Mouse (Mus musculus) limb, embryonic 10.5 days (tissue): ENCODE data around the gene Rbms3. TPM values are rescaled to one million over a fixed set of nuclear protein-coding genes. Genes with fewer than 3 reads are reported as not detected.
A peak's percentile ranks its signal among the peaks of the same experiment; 100 is the strongest.

Experiments
- DNase-seq: peaks from one replicate; pipeline ENCODE4 v3.0.0-alpha.2; 2017; ENCODE audit warnings: low spot score
- H3K27ac ChIP-seq: fragments of 300-500 bp; sonication (generic); 2 replicates; pipeline ENCODE4 v1.5.1; 2016; ENCODE audit warnings: mild to moderate bottlenecking
- H3K27me3 ChIP-seq: fragments of 300-500 bp; sonication (generic); 2 replicates; pipeline ENCODE4 v1.6.1; 2016; ENCODE audit warnings: low read depth, mild to moderate bottlenecking; ENCODE audit not compliant: poor library complexity, severe bottlenecking
- H3K36me3 ChIP-seq: fragments of 300-500 bp; sonication (generic); 2 replicates; pipeline ENCODE4 v1.6.1; 2016; ENCODE audit warnings: mild to moderate bottlenecking, moderate library complexity
- H3K4me1 ChIP-seq: fragments of 300-500 bp; sonication (generic); 2 replicates; pipeline ENCODE4 v1.6.1; 2016
- H3K4me3 ChIP-seq: fragments of 300-500 bp; sonication (generic); 2 replicates; pipeline ENCODE4 v1.5.1; 2016; ENCODE audit warnings: mild to moderate bottlenecking, moderate library complexity
- H3K9me3 ChIP-seq: fragments of 300-500 bp; sonication (generic); replicated peaks from 2 replicates; pipeline ENCODE4 v1.6.1; 2016; ENCODE audit warnings: mild to moderate bottlenecking
- WGBS: fragments of 180-500 bp; shearing (Covaris S2); methylation state at CpG from one replicate; pipeline ENCODE4 v1.1.7; 2016; 5-methylcytosine and 5-hydroxymethylcytosine counted together
- polyA plus RNA-seq: library from polyadenylated mRNA; unstranded; fragments of >200 nt; fragmentation: Nextera tagmentation; extraction: Ambion mirVana; gene quantifications from 2 replicates; pipeline ENCODE4 v1.2.1, GENCODE M21; 2016

Rbms3 gene
- polyA plus RNA-seq, 1 experiment from 2014 or later = 35.2 TPM

DNA sequence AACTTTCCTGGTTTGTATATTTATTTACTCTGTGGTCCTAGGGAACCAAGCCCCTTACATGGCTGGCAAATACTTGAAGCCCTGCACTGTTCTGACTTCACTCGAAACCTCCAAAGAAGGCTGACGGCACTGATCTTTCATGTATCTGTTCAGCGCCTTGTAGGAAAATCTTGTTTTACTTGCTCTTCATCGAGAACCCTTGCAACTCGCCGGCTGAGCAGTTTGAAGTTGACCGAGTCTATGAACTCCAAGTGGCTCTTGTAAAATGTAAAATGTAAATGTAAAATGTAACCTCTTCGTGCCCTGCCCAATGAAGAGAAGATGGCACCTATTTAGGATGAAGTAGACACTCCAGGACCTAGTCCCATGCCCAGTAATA, 537.5 kb downstream of the Rbms3 start:
- no peaks in the 10 kb centered on the region for H3K9me3 ChIP-seq

DNA sequence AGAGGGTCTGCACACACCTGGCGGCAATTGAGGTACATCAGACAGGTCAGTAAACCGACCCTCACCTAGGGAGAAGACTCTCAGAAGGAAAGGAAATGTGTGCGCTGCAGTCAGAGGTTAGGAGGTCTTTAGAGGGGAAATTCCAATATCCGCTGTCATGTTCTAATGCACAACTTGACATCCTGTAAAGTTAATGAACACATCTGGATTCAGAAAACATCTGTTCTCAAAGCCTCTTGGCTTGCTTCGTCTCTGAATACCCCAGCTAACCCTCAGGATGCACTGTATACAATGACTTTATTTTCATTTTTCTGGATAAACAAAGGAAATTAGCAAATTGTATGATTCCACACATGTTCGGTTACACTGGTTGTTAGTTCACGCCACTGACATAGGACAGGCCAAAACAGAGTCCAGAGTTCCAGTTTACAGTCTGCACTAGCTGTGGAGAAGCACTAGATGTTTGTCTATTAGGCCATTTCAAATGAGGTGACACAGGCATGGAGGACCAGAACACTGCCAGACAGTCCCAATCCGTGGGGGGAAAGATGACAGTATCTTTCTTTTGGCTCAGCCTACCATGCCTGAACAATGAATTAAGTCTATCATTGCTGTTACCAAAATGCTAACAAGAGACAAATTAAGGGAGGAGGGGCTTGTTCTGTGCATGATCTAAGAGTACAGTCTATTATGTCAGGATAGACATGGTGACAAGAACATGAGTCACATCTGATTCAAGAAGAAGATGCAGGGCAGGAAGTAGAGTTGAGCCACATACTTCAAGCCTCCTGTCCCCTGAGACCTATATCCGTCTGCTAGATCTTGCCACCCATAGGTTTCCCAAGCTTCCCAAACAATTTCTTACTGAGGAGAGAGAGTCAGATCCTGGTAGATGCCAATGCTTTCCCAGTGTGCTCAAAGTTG, 538.2 kb downstream of the Rbms3 start:
- Histone ChIP-seq H3K36me3 (0 out of 2 replicates have a peak, but pooled peaks cover 10% of the 10 kb centered on the region), H3K27ac (no peak overlapping the region), H3K9me3 (no peaks in the 10 kb centered on the region), H3K4me1 (peaks cover 7% of the 10 kb centered on the region; the same call in 1 of the 2 replicates), H3K4me3 (no peak overlapping the region), H3K27me3 (no peaks in the 10 kb centered on the region)
- WGBS = 77% methylated on average over 9 of the region's 9 CpGs
- no peak for DNase-seq

More for the DNA sequence above, 537.5 kb downstream of the Rbms3 start:
- H3K36me3 ChIP-seq = 0 out of 2 replicates have a peak, but pooled peaks cover 10% of the 10 kb centered on the region
- H3K4me1 ChIP-seq = peaks cover 7% of the 10 kb centered on the region; the same call in 1 of the 2 replicates
- H3K4me3 ChIP-seq = no peak overlapping the region
- no peaks in the 10 kb centered on the region for H3K27me3 ChIP-seq
- no peak overlapping the region for H3K27ac ChIP-seq
- no peak for DNase-seq
- WGBS = 96% methylated on average over 8 of the region's 8 CpGs

DNA sequence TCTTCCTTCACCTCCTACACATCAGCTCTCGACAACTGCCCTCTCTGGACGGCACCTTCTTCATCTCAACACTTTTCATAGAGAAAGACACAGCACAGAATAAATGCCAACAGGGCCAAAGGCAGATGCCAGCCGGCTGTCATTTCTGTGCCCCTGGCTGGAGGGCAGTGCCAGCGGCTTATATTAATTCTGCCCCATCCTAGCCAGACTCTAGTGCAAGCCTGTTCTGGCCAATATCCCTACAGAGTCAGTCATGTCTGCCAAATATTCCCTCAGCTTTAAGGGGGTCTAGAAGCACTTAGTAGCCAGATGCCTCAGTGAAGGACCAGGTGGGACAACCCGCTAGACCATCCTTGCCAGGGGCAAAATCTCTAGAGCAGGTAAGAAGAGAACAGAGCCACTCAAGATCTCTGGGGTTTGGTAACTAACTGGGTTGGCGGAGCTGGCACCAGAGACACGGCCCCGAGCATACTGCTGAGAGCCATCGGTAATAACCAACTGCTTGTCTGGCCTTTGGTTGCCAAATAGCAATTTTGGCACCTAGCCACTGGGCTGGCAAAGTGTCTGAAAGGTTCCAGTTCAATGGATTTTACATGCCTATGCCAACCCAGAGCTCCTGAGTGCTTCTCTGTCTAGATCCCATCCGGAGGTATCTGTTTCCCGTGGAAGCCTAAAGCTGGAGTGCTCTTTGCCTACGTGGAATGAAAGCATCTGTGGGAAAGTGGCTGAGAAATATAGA, 540.1 kb downstream of the Rbms3 start:
- Histone ChIP-seq H3K9me3 (no peaks in the 10 kb centered on the region), H3K4me1 (peaks cover 7% of the 10 kb centered on the region; the same call in 1 of the 2 replicates), H3K36me3 (0 out of 2 replicates have a peak, but pooled peaks cover 10% of the 10 kb centered on the region), H3K4me3 (no peak overlapping the region), H3K27ac (no peak overlapping the region), H3K27me3 (no peaks in the 10 kb centered on the region)
- WGBS = 94% methylated on average over 12 of the region's 12 CpGs
- DNase-seq = no peak

DNA sequence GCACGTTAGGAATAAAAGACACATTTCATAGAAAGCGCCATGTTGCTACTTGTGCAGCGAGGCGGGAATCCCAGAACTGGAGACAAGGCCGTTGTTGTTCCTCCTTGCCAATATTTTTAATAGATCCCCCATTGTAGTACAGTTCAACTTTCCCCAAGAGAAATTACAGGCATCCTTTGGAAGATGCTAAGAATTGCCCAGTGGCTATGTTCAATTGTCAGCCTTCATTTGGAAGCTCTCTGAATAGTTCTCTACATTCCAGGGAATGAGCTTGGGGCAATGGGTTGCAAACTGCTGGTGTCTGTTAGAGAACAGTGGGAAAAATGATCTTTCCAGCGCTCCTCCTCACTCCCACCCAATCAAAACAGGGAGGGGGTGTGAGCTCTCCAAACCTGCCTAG, 541.4 kb downstream of the Rbms3 start:
- WGBS = 90% methylated on average over 6 of the region's 6 CpGs
- DNase-seq = no peak
- no peaks in the 10 kb centered on the region for H3K9me3 ChIP-seq
- H3K36me3 ChIP-seq = 0 out of 2 replicates have a peak, but pooled peaks cover 9% of the 10 kb centered on the region
- H3K4me3 ChIP-seq = no peak overlapping the region
- no peaks in the 10 kb centered on the region for H3K27me3 ChIP-seq
- no peak overlapping the region for H3K27ac ChIP-seq
- H3K4me1 ChIP-seq = peaks cover 7% of the 10 kb centered on the region; the same call in 1 of the 2 replicates

DNA sequence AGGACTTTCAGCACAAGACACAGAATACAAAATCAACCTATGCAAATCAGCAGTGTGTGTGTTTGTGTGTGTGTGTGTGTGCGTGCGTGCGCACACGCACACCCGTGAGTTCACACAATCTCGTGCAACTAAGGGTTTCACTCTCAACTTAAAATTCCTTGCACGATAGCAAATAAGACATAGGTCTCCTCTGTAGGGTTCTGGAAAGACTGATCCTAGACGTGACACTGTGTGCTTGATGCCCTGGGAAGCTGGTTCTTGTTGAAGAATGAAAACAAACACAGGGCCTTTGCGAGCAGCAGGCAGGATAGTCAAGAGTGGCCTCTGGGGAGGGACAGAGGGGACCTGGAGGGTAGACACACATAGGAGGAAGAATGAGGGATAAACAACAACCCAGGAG, 544.0 kb downstream of the Rbms3 start:
- Histone ChIP-seq H3K9me3 (no peaks in the 10 kb centered on the region), H3K4me1 (no peaks in the 10 kb centered on the region), H3K27me3 (no peaks in the 10 kb centered on the region), H3K27ac (no peak overlapping the region), H3K36me3 (0 out of 2 replicates have a peak, but pooled peaks cover 6% of the 10 kb centered on the region), H3K4me3 (no peak overlapping the region)
- DNase-seq = no peak
- WGBS = 90% methylated on average over 9 of the region's 9 CpGs

DNA sequence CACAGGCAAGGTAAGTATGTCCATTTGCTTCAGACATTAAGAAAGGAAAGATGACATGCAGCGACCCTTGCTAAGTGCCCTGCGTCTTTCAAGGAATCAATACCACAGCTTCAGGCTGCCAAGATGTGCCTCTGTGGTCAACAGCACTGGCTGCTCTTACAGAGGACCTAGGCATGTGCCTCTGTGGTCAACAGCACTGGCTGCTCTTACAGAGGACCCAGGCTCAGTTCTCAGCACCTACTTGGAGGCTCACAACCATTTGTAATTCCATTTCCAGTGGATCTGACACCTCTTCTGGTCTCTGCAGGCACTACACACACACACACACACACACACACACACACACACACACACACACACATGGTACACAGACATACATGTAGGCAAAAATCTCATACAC, 545.2 kb downstream of the Rbms3 start:
- H3K9me3 ChIP-seq = no peaks in the 10 kb centered on the region
- 0 out of 2 replicates have a peak, but pooled peaks cover 1% of the 10 kb centered on the region for H3K36me3 ChIP-seq
- H3K4me1 ChIP-seq = peaks cover 5% of the 10 kb centered on the region; the same call in 1 of the 2 replicates
- H3K27me3 ChIP-seq = no peaks in the 10 kb centered on the region
- 86% methylated on average over 2 of the region's 2 CpGs for WGBS
- DNase-seq = no peak
- H3K4me3 ChIP-seq = no peak overlapping the region
- H3K27ac ChIP-seq = no peak overlapping the region

DNA sequence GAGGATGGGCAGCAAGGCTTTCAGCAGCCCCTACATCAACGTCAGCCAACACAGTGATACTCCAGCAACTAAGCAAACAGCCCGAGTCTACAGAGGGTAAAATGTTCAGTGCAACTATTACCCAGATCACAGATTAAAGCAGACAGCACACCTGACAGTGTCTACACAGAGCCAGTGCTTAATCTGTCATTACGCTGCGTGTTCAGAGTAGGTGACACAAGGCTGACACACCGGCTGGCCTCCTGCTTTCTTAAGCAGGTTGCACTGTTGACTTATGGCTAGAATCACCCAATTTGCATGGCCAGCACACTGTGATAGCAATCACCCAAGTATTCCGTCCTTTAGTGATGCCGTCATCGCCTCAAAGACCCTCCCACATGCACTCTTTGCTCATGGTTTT, 550.2 kb downstream of the Rbms3 start:
- H3K27ac ChIP-seq = peak overlapping the region; percentile 14; the same call in 1 of the 2 replicates
- H3K9me3 ChIP-seq = no peaks in the 10 kb centered on the region
- peaks cover 36% of the 10 kb centered on the region for H3K4me1 ChIP-seq
- DNase-seq = no peak
- no peak overlapping the region for H3K4me3 ChIP-seq
- H3K36me3 ChIP-seq = no peaks in the 10 kb centered on the region
- 86% methylated on average over 8 of the region's 8 CpGs for WGBS
- H3K27me3 ChIP-seq = no peaks in the 10 kb centered on the region

DNA sequence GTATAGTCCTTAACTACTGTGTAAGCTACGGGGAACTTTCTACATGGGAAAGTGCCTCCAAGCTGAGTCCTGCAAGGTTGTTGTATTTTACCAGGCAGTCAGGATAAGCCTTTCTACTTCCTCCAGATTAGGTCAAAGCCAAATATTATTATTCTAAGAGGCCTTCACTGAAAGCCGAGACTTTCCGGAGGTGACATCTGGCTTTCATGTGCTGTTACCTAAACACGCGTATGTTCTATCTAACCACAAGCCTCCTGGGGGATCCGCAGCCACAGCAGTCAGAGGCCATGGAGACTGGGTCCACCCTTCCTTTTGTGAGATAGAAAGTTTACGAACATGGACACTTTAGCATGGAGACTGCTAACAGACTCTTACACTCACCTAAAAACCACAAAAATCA, 552.2 kb downstream of the Rbms3 start:
- Histone ChIP-seq H3K9me3 (no peaks in the 10 kb centered on the region), H3K27me3 (no peaks in the 10 kb centered on the region), H3K36me3 (no peaks in the 10 kb centered on the region), H3K4me3 (no peak overlapping the region), H3K4me1 (peaks cover 50% of the 10 kb centered on the region), H3K27ac (peak overlapping the region; percentile 78)
- DNase-seq = no peak
- 61% methylated on average over 7 of the region's 7 CpGs for WGBS

DNA sequence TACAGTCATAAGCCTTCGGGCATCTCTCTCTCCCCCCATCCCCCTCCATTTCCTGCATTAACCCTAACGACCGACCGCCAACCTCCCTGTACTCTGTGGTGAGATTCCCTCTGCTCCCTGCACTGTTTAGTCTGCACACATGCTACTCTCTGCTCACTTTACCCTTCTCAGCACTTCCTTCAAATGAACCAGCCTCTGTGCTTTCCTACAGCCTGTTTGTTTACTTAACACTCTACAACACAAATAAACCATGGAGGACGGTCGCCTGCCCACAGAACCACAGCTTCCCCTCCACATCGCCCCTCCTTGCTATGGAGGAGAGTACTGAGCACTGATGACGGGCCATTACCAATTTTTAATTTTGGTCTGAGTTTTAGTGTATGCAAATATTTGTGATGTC, 552.9 kb downstream of the Rbms3 start:
- H3K4me3 ChIP-seq = no peak overlapping the region
- 62% methylated on average over 8 of the region's 8 CpGs for WGBS
- no peak for DNase-seq
- H3K4me1 ChIP-seq = peaks cover 56% of the 10 kb centered on the region
- H3K36me3 ChIP-seq = no peaks in the 10 kb centered on the region
- H3K27ac ChIP-seq = peak overlapping the region; percentile 78
- H3K27me3 ChIP-seq = no peaks in the 10 kb centered on the region
- no peaks in the 10 kb centered on the region for H3K9me3 ChIP-seq

DNA sequence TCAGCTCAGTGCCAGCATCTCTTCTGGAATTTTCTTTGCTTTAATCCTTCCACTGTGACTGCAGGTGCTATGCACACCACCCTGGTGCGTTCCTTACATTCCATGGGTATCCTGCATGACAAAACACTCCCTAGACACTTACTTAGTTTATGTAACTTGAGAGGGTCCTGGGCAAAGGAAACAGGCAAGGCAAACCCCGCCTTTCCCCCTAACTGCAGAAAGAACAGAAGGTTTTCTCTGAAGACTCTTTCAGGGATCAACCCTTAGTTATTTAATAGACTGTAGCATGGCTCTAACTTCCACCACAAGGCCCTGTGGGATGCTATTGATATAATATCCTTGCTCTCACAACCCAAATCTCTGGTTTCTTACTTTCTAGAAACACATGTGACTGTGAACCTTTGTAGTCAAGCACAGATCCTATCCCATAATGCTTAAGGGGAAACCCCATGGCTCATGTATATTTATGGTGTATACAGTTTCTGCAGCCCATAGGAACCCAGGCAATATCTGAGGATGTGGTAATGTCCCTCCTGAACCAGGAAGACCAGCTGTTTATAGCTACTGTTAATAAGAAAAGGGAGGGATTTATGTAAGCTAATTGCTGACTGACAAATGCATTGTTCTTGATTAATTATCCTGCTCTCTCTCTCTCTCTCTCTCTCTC, 557.1 kb downstream of the Rbms3 start:
- Histone ChIP-seq H3K27me3 (no peaks in the 10 kb centered on the region), H3K27ac (peak overlapping the region; percentile 62), H3K36me3 (no peaks in the 10 kb centered on the region), H3K4me1 (peaks cover 33% of the 10 kb centered on the region), H3K4me3 (no peak overlapping the region), H3K9me3 (no peaks in the 10 kb centered on the region)
- WGBS = 21% methylated on average over 2 of the region's 2 CpGs
- DNase-seq = no peak

DNA sequence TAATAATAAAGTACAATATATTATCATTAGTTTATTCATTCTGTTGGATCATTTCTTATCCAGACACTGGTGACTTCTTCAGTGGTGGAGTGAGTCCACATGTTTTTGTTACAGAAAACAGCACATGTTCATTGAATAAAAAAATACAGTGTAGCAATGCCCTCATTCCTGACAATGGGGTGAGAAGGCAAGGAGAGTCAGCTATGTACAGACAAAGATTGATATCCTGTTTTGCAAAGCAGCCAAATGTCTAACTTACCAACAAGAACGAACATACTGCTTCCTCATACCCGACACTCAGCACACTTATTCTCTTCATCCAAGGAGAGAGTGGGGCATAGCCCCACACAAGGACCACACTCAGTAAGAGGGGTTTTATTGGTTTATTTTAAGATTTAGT, 559.1 kb downstream of the Rbms3 start:
- Histone ChIP-seq H3K4me1 (peaks cover 27% of the 10 kb centered on the region), H3K9me3 (no peaks in the 10 kb centered on the region), H3K27me3 (no peaks in the 10 kb centered on the region), H3K4me3 (no peak overlapping the region), H3K36me3 (peaks cover 7% of the 10 kb centered on the region; the same call in 1 of the 2 replicates), H3K27ac (no peak overlapping the region)
- DNase-seq = no peak
- 84% methylated on average over 2 of the region's 2 CpGs for WGBS

DNA sequence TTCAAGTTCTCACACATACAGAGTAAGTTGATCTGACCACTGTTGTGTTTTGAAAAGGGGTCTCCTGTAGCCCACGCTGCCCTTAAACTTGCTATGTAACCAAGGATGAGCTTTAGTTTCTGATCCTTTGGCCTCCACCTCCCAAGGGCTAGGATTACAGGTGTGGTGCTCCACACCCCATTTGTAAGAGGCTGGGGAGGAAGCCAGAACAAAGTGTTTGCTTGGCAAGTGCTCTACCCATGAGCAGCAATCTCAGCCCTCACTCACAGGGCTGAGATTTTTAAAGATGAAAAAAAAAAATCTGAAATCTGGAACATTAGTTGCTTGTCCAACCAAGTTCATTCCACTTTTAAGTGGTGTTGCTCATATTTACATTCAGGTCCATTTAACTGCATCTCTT, 560.5 kb downstream of the Rbms3 start:
- peaks cover 28% of the 10 kb centered on the region for H3K4me1 ChIP-seq
- 95% methylated on average over 1 of the region's 1 CpGs for WGBS
- DNase-seq = no peak
- H3K36me3 ChIP-seq = peaks cover 9% of the 10 kb centered on the region; the same call in 1 of the 2 replicates
- no peak overlapping the region for H3K4me3 ChIP-seq
- no peaks in the 10 kb centered on the region for H3K27me3 ChIP-seq
- no peak overlapping the region for H3K27ac ChIP-seq
- no peaks in the 10 kb centered on the region for H3K9me3 ChIP-seq
